Mouse (Mus musculus) midbrain, embryonic 10.5 days (tissue): Measurements from ENCODE around the gene Creg1. TPM values are rescaled to one million over a fixed set of nuclear protein-coding genes. Genes with fewer than 3 reads are reported as not detected.

Source experiments
- DNase-seq: peaks from one replicate; pipeline ENCODE4 v3.0.0-alpha.2; 2017; ENCODE audit warnings: low spot score
- H3K27ac ChIP-seq: fragments of 300-500 bp; sonication (generic); replicated peaks from 2 replicates; pipeline ENCODE4 v1.5.1; 2016; ENCODE audit warnings: mild to moderate bottlenecking
- H3K27me3 ChIP-seq: fragments of 300-500 bp; sonication (generic); 2 replicates; pipeline ENCODE4 v1.6.1; 2016; ENCODE audit warnings: low read depth, mild to moderate bottlenecking; ENCODE audit not compliant: poor library complexity, severe bottlenecking
- H3K36me3 ChIP-seq: fragments of 300-500 bp; sonication (generic); 2 replicates; pipeline ENCODE4 v1.6.1; 2016; ENCODE audit warnings: mild to moderate bottlenecking, moderate library complexity
- H3K4me1 ChIP-seq: fragments of 300-500 bp; sonication (generic); 2 replicates; pipeline ENCODE4 v1.6.1; 2016
- H3K4me3 ChIP-seq: fragments of 300-500 bp; sonication (generic); 2 replicates; pipeline ENCODE4 v1.5.1; 2016; ENCODE audit warnings: mild to moderate bottlenecking, moderate library complexity
- H3K9me3 ChIP-seq: fragments of 300-500 bp; sonication (generic); replicated peaks from 2 replicates; pipeline ENCODE4 v1.6.1; 2016; ENCODE audit warnings: mild to moderate bottlenecking
- WGBS: fragments of 180-500 bp; shearing (Covaris S2); methylation state at CpG from one replicate; pipeline ENCODE4 v1.1.7; 2016; 5-methylcytosine and 5-hydroxymethylcytosine counted together
- polyA plus RNA-seq: library from polyadenylated mRNA; unstranded; fragments of >200 nt; fragmentation: Nextera tagmentation; extraction: Ambion mirVana; gene quantifications from 2 replicates; pipeline ENCODE4 v1.2.1, GENCODE M21; 2016

Creg1 gene
- polyA plus RNA-seq, 1 experiment from 2014 or later = 36.1 TPM

DNA sequence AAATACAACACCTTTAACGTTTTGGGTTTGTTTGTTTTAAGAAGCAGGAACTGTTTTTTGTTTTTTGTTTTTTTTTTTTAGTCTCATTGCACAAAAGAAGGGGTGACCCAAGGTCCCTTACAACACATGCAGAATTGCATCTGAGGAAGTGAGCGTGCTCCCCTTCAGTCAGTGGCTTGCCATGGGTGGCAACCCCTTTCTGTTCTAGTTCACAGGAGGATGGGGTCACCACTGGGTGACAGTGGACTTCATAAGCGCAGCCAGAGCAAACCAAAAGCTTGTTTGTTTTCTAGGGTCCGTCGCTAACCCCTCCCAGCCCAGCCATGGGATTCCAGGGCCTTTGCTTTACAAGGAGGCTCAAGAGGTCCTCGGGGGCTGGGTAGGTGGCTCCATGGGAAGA lies 32.0 kb upstream of the Creg1 start:
- H3K4me3 ChIP-seq = no peak overlapping the region
- H3K36me3 ChIP-seq = no peaks in the 10 kb centered on the region
- H3K9me3 ChIP-seq = no peaks in the 10 kb centered on the region
- peaks cover 13% of the 10 kb centered on the region for H3K4me1 ChIP-seq
- DNase-seq = no peak
- no peak overlapping the region for H3K27ac ChIP-seq
- WGBS = 71% methylated on average over 6 of the region's 6 CpGs
- no peaks in the 10 kb centered on the region for H3K27me3 ChIP-seq

GRCm38 (mm10) chr1:165734840-165735239 lies 28.7 kb upstream of the Creg1 start:
- 94% methylated on average over 2 of the region's 2 CpGs for WGBS
- H3K27me3 ChIP-seq = no peaks in the 10 kb centered on the region
- H3K4me3 ChIP-seq = no peak overlapping the region
- H3K27ac ChIP-seq = no peak overlapping the region
- no peaks in the 10 kb centered on the region for H3K36me3 ChIP-seq
- no peaks in the 10 kb centered on the region for H3K9me3 ChIP-seq
- 0 out of 2 replicates have a peak, but pooled peaks cover 5% of the 10 kb centered on the region for H3K4me1 ChIP-seq
- DNase-seq = no peak

GRCm38 (mm10) chr1:165735826-165736818 lies 27.4 kb upstream of the Creg1 start:
- Histone ChIP-seq H3K4me3 (no peak overlapping the region), H3K27me3 (no peaks in the 10 kb centered on the region), H3K36me3 (no peaks in the 10 kb centered on the region), H3K27ac (no peak overlapping the region), H3K9me3 (no peaks in the 10 kb centered on the region), H3K4me1 (0 out of 2 replicates have a peak, but pooled peaks cover 5% of the 10 kb centered on the region)
- DNase-seq = peak; percentile 85
- 41% methylated on average over 20 of the region's 20 CpGs for WGBS

- Histone ChIP-seq H3K36me3 (no peaks in the 10 kb centered on the region), H3K27ac (no peak overlapping the region), H3K27me3 (no peaks in the 10 kb centered on the region), H3K4me3 (no peak overlapping the region), H3K4me1 (0 out of 2 replicates have a peak, but pooled peaks cover 5% of the 10 kb centered on the region), H3K9me3 (no peaks in the 10 kb centered on the region)
- WGBS = 47% methylated on average over 5 of the region's 5 CpGs
- DNase-seq = no peak
Measured at GRCm38 (mm10) chr1:165737451-165737850, 26.1 kb upstream of the Creg1 start.

DNA sequence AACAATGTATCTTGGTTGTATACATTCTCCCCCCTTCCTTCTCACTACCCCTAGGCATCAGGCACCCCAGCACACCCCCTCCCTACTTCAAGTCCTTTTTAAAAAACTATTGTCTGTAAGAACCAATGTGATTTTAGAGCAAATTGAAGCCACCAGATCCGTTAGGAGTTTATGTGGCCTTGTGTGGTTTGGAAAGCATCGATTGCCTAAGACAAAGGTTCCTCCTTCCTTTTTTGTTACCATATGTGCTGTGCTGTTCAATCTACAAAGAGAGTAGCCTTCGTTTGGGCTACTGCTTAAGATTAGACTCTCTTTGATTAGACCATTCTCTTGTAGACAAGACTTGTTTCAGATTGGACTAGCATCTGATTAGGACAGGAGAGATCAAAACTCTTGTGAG lies 25.7 kb upstream of the Creg1 start:
- Histone ChIP-seq H3K4me1 (peaks cover 8% of the 10 kb centered on the region; the same call in 1 of the 2 replicates), H3K9me3 (no peaks in the 10 kb centered on the region), H3K27me3 (no peaks in the 10 kb centered on the region), H3K4me3 (no peak overlapping the region), H3K27ac (no peak overlapping the region), H3K36me3 (no peaks in the 10 kb centered on the region)
- WGBS = 71% methylated on average over 3 of the region's 3 CpGs
- DNase-seq = no peak

GRCm38 (mm10) chr1:165738985-165739384 lies 24.6 kb upstream of the Creg1 start:
- Histone ChIP-seq H3K27ac (no peak overlapping the region), H3K27me3 (no peaks in the 10 kb centered on the region), H3K9me3 (no peaks in the 10 kb centered on the region), H3K36me3 (no peaks in the 10 kb centered on the region), H3K4me1 (peaks cover 8% of the 10 kb centered on the region; the same call in 1 of the 2 replicates), H3K4me3 (no peak overlapping the region)
- DNase-seq = no peak
- WGBS = 81% methylated on average over 1 of the region's 1 CpGs

- no peak overlapping the region for H3K4me3 ChIP-seq
- no peaks in the 10 kb centered on the region for H3K36me3 ChIP-seq
- no peaks in the 10 kb centered on the region for H3K27me3 ChIP-seq
- no peaks in the 10 kb centered on the region for H3K9me3 ChIP-seq
- no peak overlapping the region for H3K27ac ChIP-seq
- no peak for DNase-seq
- peaks cover 5% of the 10 kb centered on the region; the same call in 1 of the 2 replicates for H3K4me1 ChIP-seq
- 89% methylated on average over 8 of the region's 8 CpGs for WGBS
Measured at GRCm38 (mm10) chr1:165741989-165742388, 21.6 kb upstream of the Creg1 start.

DNA sequence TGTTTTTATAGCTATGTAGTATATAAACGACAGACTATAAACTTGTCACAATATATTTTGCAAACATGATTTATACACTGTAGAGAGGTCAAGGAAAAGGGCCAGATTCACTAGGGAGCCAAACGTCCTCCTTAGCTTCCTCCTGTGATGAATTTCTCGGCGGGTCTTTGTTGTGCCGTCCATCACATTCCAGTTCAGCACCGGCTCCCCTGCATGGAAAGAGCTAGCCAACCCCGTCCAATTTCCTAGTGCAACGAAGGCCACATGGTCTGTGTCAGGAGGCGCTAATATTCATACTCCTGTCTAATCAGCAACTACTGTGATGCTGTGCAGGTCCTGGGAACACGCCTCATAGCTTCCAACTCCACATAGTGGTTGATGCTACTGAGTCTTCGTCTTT lies 15.5 kb upstream of the Creg1 start:
- no peaks in the 10 kb centered on the region for H3K9me3 ChIP-seq
- 71% methylated on average over 11 of the region's 11 CpGs for WGBS
- no peaks in the 10 kb centered on the region for H3K36me3 ChIP-seq
- no peak for DNase-seq
- no peak overlapping the region for H3K27ac ChIP-seq
- no peaks in the 10 kb centered on the region for H3K4me1 ChIP-seq
- no peak overlapping the region for H3K4me3 ChIP-seq
- H3K27me3 ChIP-seq = no peaks in the 10 kb centered on the region

- no peak for DNase-seq
- H3K27me3 ChIP-seq = no peaks in the 10 kb centered on the region
Measured at GRCm38 (mm10) chr1:165751142-165751541, 12.4 kb upstream of the Creg1 start.

GRCm38 (mm10) chr1:165751838-165752237 lies 11.7 kb upstream of the Creg1 start:
- no peaks in the 10 kb centered on the region for H3K9me3 ChIP-seq
- H3K27ac ChIP-seq = no peak overlapping the region
- no peaks in the 10 kb centered on the region for H3K36me3 ChIP-seq
- DNase-seq = no peak
- no peak overlapping the region for H3K4me3 ChIP-seq
- H3K4me1 ChIP-seq = no peaks in the 10 kb centered on the region
- 91% methylated on average over 5 of the region's 5 CpGs for WGBS
- H3K27me3 ChIP-seq = no peaks in the 10 kb centered on the region

More at GRCm38 (mm10) chr1:165751142-165751541, 12.4 kb upstream of the Creg1 start:
- H3K27ac ChIP-seq = no peak overlapping the region
- H3K9me3 ChIP-seq = no peaks in the 10 kb centered on the region
- H3K4me3 ChIP-seq = no peak overlapping the region
- H3K36me3 ChIP-seq = no peaks in the 10 kb centered on the region
- no peaks in the 10 kb centered on the region for H3K4me1 ChIP-seq

GRCm38 (mm10) chr1:165754205-165754604 lies 9.3 kb upstream of the Creg1 start:
- no peaks in the 10 kb centered on the region for H3K27me3 ChIP-seq
- H3K4me3 ChIP-seq = no peak overlapping the region
- H3K27ac ChIP-seq = no peak overlapping the region
- DNase-seq = no peak
- H3K36me3 ChIP-seq = no peaks in the 10 kb centered on the region
- H3K4me1 ChIP-seq = no peaks in the 10 kb centered on the region
- no peaks in the 10 kb centered on the region for H3K9me3 ChIP-seq
- WGBS = 93% methylated on average over 6 of the region's 6 CpGs

- Histone ChIP-seq H3K36me3 (no peaks in the 10 kb centered on the region), H3K9me3 (no peaks in the 10 kb centered on the region), H3K4me3 (no peak overlapping the region), H3K4me1 (no peaks in the 10 kb centered on the region), H3K27me3 (no peaks in the 10 kb centered on the region), H3K27ac (no peak overlapping the region)
- DNase-seq = no peak
- WGBS = 78% methylated on average over 4 of the region's 4 CpGs
Measured at GRCm38 (mm10) chr1:165755194-165755593, 8.4 kb upstream of the Creg1 start.
